Mouse (Mus musculus) ES-Bruce4 (cell line): Measurements from ENCODE around the gene Fcamr. TPM values are rescaled to one million over a fixed set of nuclear protein-coding genes. Genes with fewer than 3 reads are reported as not detected.

Experiments used
- H3K27ac ChIP-seq: 2 replicates; pipeline ENCODE4 v1.5.1; 2012; ENCODE audit warnings: low read length, inconsistent platforms; ENCODE audit not compliant: insufficient read depth
- H3K27me3 ChIP-seq: 2 replicates; pipeline ENCODE4 v1.6.1; 2012; ENCODE audit warnings: mild to moderate bottlenecking, low read length, inconsistent platforms; ENCODE audit not compliant: control insufficient read depth, poor library complexity, insufficient read depth, severe bottlenecking
- H3K36me3 ChIP-seq: 2 replicates; pipeline ENCODE4 v1.6.1; 2012; ENCODE audit warnings: inconsistent platforms, mild to moderate bottlenecking, low read length, moderate library complexity; ENCODE audit not compliant: control insufficient read depth, poor library complexity, insufficient read depth, severe bottlenecking
- H3K4me1 ChIP-seq: one replicate; pipeline ENCODE4 v1.8.1; 2011; ENCODE audit warnings: low read length; ENCODE audit not compliant: control insufficient read depth, insufficient read depth
- H3K4me3 ChIP-seq: 2 replicates; pipeline ENCODE4 v1.5.1; 2011; ENCODE audit warnings: low read depth, mild to moderate bottlenecking, low read length
- H3K9ac ChIP-seq: 2 replicates; pipeline ENCODE4 v1.6.1; 2012; ENCODE audit warnings: low read depth, mild to moderate bottlenecking, inconsistent platforms; ENCODE audit not compliant: poor library complexity, severe bottlenecking
- H3K9me3 ChIP-seq: replicated peaks from 2 replicates; pipeline ENCODE4 v1.6.1; 2012; ENCODE audit warnings: mild to moderate bottlenecking, low read length, inconsistent platforms; ENCODE audit not compliant: control insufficient read depth, poor library complexity, insufficient read depth, severe bottlenecking
- CTCF ChIP-seq: IDR thresholded peaks from one replicate; pipeline ENCODE4 v1.8.1; 2011; ENCODE audit warnings: low read depth, low read length
- EP300 ChIP-seq: IDR thresholded peaks from 2 replicates; pipeline ENCODE4 v1.6.1; 2011; ENCODE audit warnings: low read depth, low read length; ENCODE audit not compliant: insufficient read depth
- POLR2A ChIP-seq: IDR thresholded peaks from one replicate; pipeline ENCODE4 v1.8.1; 2011; ENCODE audit warnings: low read length; ENCODE audit not compliant: insufficient read depth
- polyA plus RNA-seq: library from polyadenylated mRNA; stranded (reverse); fragments of >200 nt; gene quantifications from 2 replicates; pipeline ENCODE4 v1.2.4, GENCODE M21; 2011; ENCODE audit warnings: low read depth; ENCODE audit not compliant: missing spikeins, insufficient read depth, insufficient read length

Fcamr gene
- polyA plus RNA-seq, 1 experiment = not detected

- Histone ChIP-seq H3K9ac (no peak overlapping the region), H3K27ac (no peak overlapping the region), H3K36me3 (no peaks in the 10 kb centered on the region), H3K4me1 (no peaks in the 10 kb centered on the region), H3K4me3 (no peak overlapping the region), H3K27me3 (peaks cover 2% of the 10 kb centered on the region; the same call in 1 of the 2 replicates), H3K9me3 (no peaks in the 10 kb centered on the region)
- TF ChIP-seq POLR2A (no peak), CTCF (no peak), EP300 (no peak)
Measured at GRCm38 (mm10) chr1:130854819-130855218, 54.1 kb downstream of the Fcamr start.

DNA sequence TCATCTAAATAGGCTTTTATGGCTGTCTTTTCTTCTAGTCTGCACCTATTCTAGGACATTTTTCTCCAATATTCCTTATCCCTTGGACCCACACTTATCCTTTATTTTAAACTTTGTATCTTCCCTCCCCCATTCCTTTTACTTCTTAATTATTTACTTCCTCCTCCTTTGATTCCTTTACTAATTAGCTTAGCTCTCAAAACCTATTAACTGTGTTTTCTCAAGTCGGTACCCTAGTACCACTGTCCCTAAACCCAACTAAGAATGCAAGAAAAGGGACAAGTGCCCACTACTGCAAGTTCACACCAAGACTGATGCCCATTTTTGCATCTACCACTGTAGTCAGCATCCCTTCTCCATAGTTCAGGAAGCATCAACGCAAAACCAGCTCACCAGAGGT is 55.0 kb downstream of the Fcamr start:
- H3K4me3 ChIP-seq = no peak overlapping the region

GRCm38 (mm10) chr1:130857456-130857855 is 56.8 kb downstream of the Fcamr start:
- Histone ChIP-seq H3K4me1 (no peaks in the 10 kb centered on the region), H3K9me3 (no peaks in the 10 kb centered on the region), H3K4me3 (no peak overlapping the region), H3K27ac (no peak overlapping the region), H3K9ac (no peak overlapping the region), H3K27me3 (peaks cover 2% of the 10 kb centered on the region; the same call in 1 of the 2 replicates), H3K36me3 (no peaks in the 10 kb centered on the region)
- TF ChIP-seq POLR2A (no peak), EP300 (no peak), CTCF (no peak)

More for the DNA sequence above, 55.0 kb downstream of the Fcamr start:
- no peak for TF ChIP-seq CTCF
- no peak for TF ChIP-seq POLR2A
- TF ChIP-seq EP300 = no peak
- Histone ChIP-seq H3K27ac (no peak overlapping the region), H3K27me3 (peaks cover 2% of the 10 kb centered on the region; the same call in 1 of the 2 replicates), H3K9me3 (no peaks in the 10 kb centered on the region), H3K4me1 (no peaks in the 10 kb centered on the region), H3K36me3 (no peaks in the 10 kb centered on the region), H3K9ac (no peak overlapping the region)

GRCm38 (mm10) chr1:130864238-130864637 is 63.5 kb downstream of the Fcamr start:
- Histone ChIP-seq H3K4me3 (no peak overlapping the region), H3K36me3 (no peaks in the 10 kb centered on the region), H3K9ac (no peak overlapping the region), H3K27ac (no peak overlapping the region), H3K27me3 (no peaks in the 10 kb centered on the region), H3K9me3 (no peaks in the 10 kb centered on the region), H3K4me1 (no peaks in the 10 kb centered on the region)
- TF ChIP-seq POLR2A (no peak), EP300 (no peak), CTCF (no peak)

Other genes with a start within 250 kb of the Fcamr start
- not detected in 2 replicates for gene Zp3r, start 171.3 kb upstream of the Fcamr start, polyA plus RNA-seq
- gene C4bp, start 139.3 kb upstream of the Fcamr start, polyA plus RNA-seq = not detected in 2 replicates
- 0.35 and 0.40 TPM in 2 replicates for gene Gm29427, start 85.1 kb upstream of the Fcamr start, polyA plus RNA-seq
- 6.2 and 8.1 TPM in 2 replicates for gene Yod1, start 83.6 kb upstream of the Fcamr start, polyA plus RNA-seq
- gene Pfkfb2, start 71.6 kb upstream of the Fcamr start, polyA plus RNA-seq = 9.7 and 11.5 TPM in 2 replicates
- 3.3 and 3.5 TPM in 2 replicates for gene AA986860, start 68.9 kb upstream of the Fcamr start, polyA plus RNA-seq
- gene Pigr, start 25.8 kb downstream of the Fcamr start, polyA plus RNA-seq = not detected in 2 replicates
- gene Fcmr, start 64.8 kb downstream of the Fcamr start, polyA plus RNA-seq = not detected in 2 replicates
- gene Il24, start 86.6 kb downstream of the Fcamr start, polyA plus RNA-seq = not detected in 2 replicates
- not detected in 2 replicates for gene Il20, start 110.5 kb downstream of the Fcamr start, polyA plus RNA-seq
- gene Il19, start 139.2 kb downstream of the Fcamr start, polyA plus RNA-seq = not detected in 2 replicates
- gene Il10, start 218.9 kb downstream of the Fcamr start, polyA plus RNA-seq = not detected in 2 replicates